Mouse (Mus musculus): ENCODE results near the gene E130218I03Rik. TPM values are rescaled to one million over a fixed set of nuclear protein-coding genes. Genes with fewer than 3 reads are reported as not detected.

E130218I03Rik gene
- polyA plus RNA-seq, 1 experiment from 2014 or later: 0.34 TPM

Other genes with a start within 250 kb of the E130218I03Rik start
- 40.3 and 41.9 TPM in 2 replicates for gene Dhdds, start 242.7 kb upstream of the E130218I03Rik start, polyA plus RNA-seq (2015; fragmentation: Nextera tagmentation; extraction: Ambion mirVana)
- gene Lin28a, start 224.8 kb upstream of the E130218I03Rik start, polyA plus RNA-seq (2015; fragmentation: Nextera tagmentation; extraction: Ambion mirVana): 0.05 and 0.10 TPM in 2 replicates
- not detected in 2 replicates for gene Zfp683, start 189.8 kb upstream of the E130218I03Rik start, polyA plus RNA-seq (2015; fragmentation: Nextera tagmentation; extraction: Ambion mirVana)
- gene Crybg2, start 182.8 kb upstream of the E130218I03Rik start, polyA plus RNA-seq (2015; fragmentation: Nextera tagmentation; extraction: Ambion mirVana): 14.9 and 16.6 TPM in 2 replicates
- gene Cd52, start 148.6 kb upstream of the E130218I03Rik start, polyA plus RNA-seq (2015; fragmentation: Nextera tagmentation; extraction: Ambion mirVana): 27.0 and 29.7 TPM in 2 replicates
- gene Ubxn11, start 141.1 kb upstream of the E130218I03Rik start, polyA plus RNA-seq (2015; fragmentation: Nextera tagmentation; extraction: Ambion mirVana): 4.4 and 6.0 TPM in 2 replicates
- gene Sh3bgrl3, start 114.9 kb upstream of the E130218I03Rik start, polyA plus RNA-seq (2015; fragmentation: Nextera tagmentation; extraction: Ambion mirVana): 362 and 375 TPM in 2 replicates
- 90.0 and 91.6 TPM in 2 replicates for gene Cep85, start 56.5 kb upstream of the E130218I03Rik start, polyA plus RNA-seq (2015; fragmentation: Nextera tagmentation; extraction: Ambion mirVana)
- not detected in 2 replicates for gene Gm7534, start 40.7 kb upstream of the E130218I03Rik start, polyA plus RNA-seq (2015; fragmentation: Nextera tagmentation; extraction: Ambion mirVana)
- 0.19 and 0.43 TPM in 2 replicates for gene Catsper4, start 16.3 kb upstream of the E130218I03Rik start, polyA plus RNA-seq (2015; fragmentation: Nextera tagmentation; extraction: Ambion mirVana)
- 12.2 and 12.7 TPM in 2 replicates for gene Cnksr1, start 5.3 kb upstream of the E130218I03Rik start, polyA plus RNA-seq (2015; fragmentation: Nextera tagmentation; extraction: Ambion mirVana)
- gene Zfp593, start 1.9 kb downstream of the E130218I03Rik start, polyA plus RNA-seq (2015; fragmentation: Nextera tagmentation; extraction: Ambion mirVana): 16.4 and 16.7 TPM in 2 replicates
- not detected in 2 replicates for gene Gm30191, start 3.3 kb downstream of the E130218I03Rik start, polyA plus RNA-seq (2015; fragmentation: Nextera tagmentation; extraction: Ambion mirVana)
- 5.0 TPM in 2 replicates for gene Grrp1, start 10.4 kb downstream of the E130218I03Rik start, polyA plus RNA-seq (2015; fragmentation: Nextera tagmentation; extraction: Ambion mirVana)
- 15.7 and 17.9 TPM in 2 replicates for gene Pdik1l, start 44.2 kb downstream of the E130218I03Rik start, polyA plus RNA-seq (2015; fragmentation: Nextera tagmentation; extraction: Ambion mirVana)
- 0.68 and 1.0 TPM in 2 replicates for gene Trim63, start 71.5 kb downstream of the E130218I03Rik start, polyA plus RNA-seq (2015; fragmentation: Nextera tagmentation; extraction: Ambion mirVana)
- gene Slc30a2, start 99.5 kb downstream of the E130218I03Rik start, polyA plus RNA-seq (2015; fragmentation: Nextera tagmentation; extraction: Ambion mirVana): 4.4 and 4.5 TPM in 2 replicates
- 1.4 and 1.5 TPM in 2 replicates for gene Extl1, start 140.2 kb downstream of the E130218I03Rik start, polyA plus RNA-seq (2015; fragmentation: Nextera tagmentation; extraction: Ambion mirVana)
- gene Pafah2, start 152.7 kb downstream of the E130218I03Rik start, polyA plus RNA-seq (2015; fragmentation: Nextera tagmentation; extraction: Ambion mirVana): 42.4 and 42.6 TPM in 2 replicates
- 1,243 and 1,415 TPM in 2 replicates for gene Stmn1, start 224.7 kb downstream of the E130218I03Rik start, polyA plus RNA-seq (2015; fragmentation: Nextera tagmentation; extraction: Ambion mirVana)

Data from intestine, embryonic 15.5 days (tissue).